Mouse (Mus musculus): Measurements from ENCODE around the gene Rnd2.

DNA sequence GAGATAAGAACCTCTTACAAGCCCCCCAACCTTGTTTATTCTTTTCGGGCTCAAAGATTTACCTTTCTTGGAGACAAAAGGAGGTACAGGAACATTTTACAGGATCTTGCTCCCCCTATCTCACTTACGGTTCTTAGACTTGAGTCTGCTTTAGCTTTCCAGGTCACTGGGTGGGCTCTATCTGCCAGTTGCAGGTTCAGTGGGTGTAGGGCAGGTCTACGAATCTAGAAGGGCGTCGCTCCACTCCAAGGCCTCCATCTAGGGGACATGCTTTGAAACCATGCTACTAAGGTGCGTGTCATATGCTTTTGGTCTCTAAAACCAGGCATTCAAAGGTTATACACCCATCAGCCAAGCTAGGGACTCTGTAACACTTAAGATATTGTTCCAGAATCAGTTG is 19.4 kb downstream of the Rnd2 start:
- TF ChIP-seq POLR2A (IDR thresholded peaks at IDR 0.05; ENCODE audit: control insufficient read depth, extremely low read depth, insufficient read depth, low read length, poor library complexity): no peak
- no peak for TF ChIP-seq CTCF (IDR thresholded peaks at IDR 0.05; ENCODE audit: borderline replicate concordance, control insufficient read depth, extremely low read depth, insufficient read depth, low read length, poor library complexity)
